Mouse (Mus musculus) adrenal gland, postnatal 14 days (tissue): ENCODE data around the gene Rec114. TPM values are rescaled to one million over a fixed set of nuclear protein-coding genes. Genes with fewer than 3 reads are reported as not detected.

ENCODE experiments used
- total RNA-seq: library from RNA; stranded (reverse); gene quantifications from 2 replicates; pipeline ENCODE4 v1.2.3, GENCODE M21; 2021

Rec114 gene
- total RNA-seq, 1 experiment from 2014 or later: 3.7 TPM

Other genes with a start within 250 kb of the Rec114 start
- gene Cd276, start 188.5 kb downstream of the Rec114 start, total RNA-seq: 14.1 and 15.0 TPM in 2 replicates
- 159 and 169 TPM in 2 replicates for gene Nptn, start 161.7 kb downstream of the Rec114 start, total RNA-seq
- gene Hcn4, start 79.4 kb upstream of the Rec114 start, total RNA-seq: 0.56 and 0.68 TPM in 2 replicates